Mouse (Mus musculus): ENCODE results near the gene Rsph1. TPM values are rescaled to one million over a fixed set of nuclear protein-coding genes. Genes with fewer than 3 reads are reported as not detected.

The Rsph1 gene
- polyA plus RNA-seq, 1 experiment from 2014 or later: 1.3 TPM

GRCm38 (mm10) chr17:31304895-31305775, 28.0 kb upstream of the Rsph1 start:
- no peak overlapping the region for H3K4me3 ChIP-seq (replicated peaks; ENCODE audit: low read depth, low read length)
- no peaks in the 10 kb centered on the region for H3K9me3 ChIP-seq (replicated peaks; ENCODE audit: low read length)
- no peaks in the 10 kb centered on the region for H3K36me3 ChIP-seq (ENCODE audit: insufficient read depth, low read length)
- TF ChIP-seq CTCF (IDR thresholded peaks at IDR 0.05; ENCODE audit: low read depth): no peak
- no peak overlapping the region for H3K9ac ChIP-seq (ENCODE audit: low read depth, low read length)
- H3K27me3 ChIP-seq (ENCODE audit: insufficient read depth, low read length): no peaks in the 10 kb centered on the region
- DNase-seq (ENCODE audit: low spot score) (no peak), ATAC-seq (replicated peaks; ENCODE audit: low FRiP score, low read depth) (0 out of 2 replicates have a peak, but pooled peaks have one; percentile 38)
- H3K4me2 ChIP-seq (ENCODE audit: low read length): no peak overlapping the region
- WGBS: 46% methylated on average over 12 of the region's 12 CpGs
- peaks cover 8% of the 10 kb centered on the region for H3K4me1 ChIP-seq (replicated peaks; ENCODE audit: insufficient read depth, low read length)
- no peak overlapping the region for H3K27ac ChIP-seq

- Histone ChIP-seq H3K36me3 (ENCODE audit: insufficient read depth, low read length) (no peaks in the 10 kb centered on the region), H3K4me3 (replicated peaks; ENCODE audit: low read depth, low read length) (no peak overlapping the region), H3K4me2 (ENCODE audit: low read length) (no peak overlapping the region), H3K27me3 (ENCODE audit: insufficient read depth, low read length) (no peaks in the 10 kb centered on the region), H3K9me3 (replicated peaks; ENCODE audit: low read length) (no peaks in the 10 kb centered on the region), H3K9ac (ENCODE audit: low read depth, low read length) (no peak overlapping the region), H3K4me1 (replicated peaks; ENCODE audit: insufficient read depth, low read length) (peaks cover 8% of the 10 kb centered on the region), H3K27ac (no peak overlapping the region)
- no peak for DNase-seq (ENCODE audit: low spot score)
- no peak for TF ChIP-seq CTCF (IDR thresholded peaks at IDR 0.05; ENCODE audit: low read depth)
- 87% methylated on average over 4 of the region's 4 CpGs for WGBS
- no peak for ATAC-seq (replicated peaks; ENCODE audit: low FRiP score, low read depth)
Observed at GRCm38 (mm10) chr17:31303401-31303800, 26.2 kb upstream of the Rsph1 start.

- Histone ChIP-seq H3K4me2 (ENCODE audit: low read length) (no peak overlapping the region), H3K4me3 (replicated peaks; ENCODE audit: low read depth, low read length) (no peak overlapping the region), H3K27me3 (ENCODE audit: insufficient read depth, low read length) (no peaks in the 10 kb centered on the region), H3K9ac (ENCODE audit: low read depth, low read length) (no peak overlapping the region), H3K4me1 (replicated peaks; ENCODE audit: insufficient read depth, low read length) (peaks cover 17% of the 10 kb centered on the region), H3K27ac (no peak overlapping the region), H3K9me3 (replicated peaks; ENCODE audit: low read length) (no peaks in the 10 kb centered on the region), H3K36me3 (ENCODE audit: insufficient read depth, low read length) (no peaks in the 10 kb centered on the region)
- WGBS: 63% methylated on average over 3 of the region's 3 CpGs
- TF ChIP-seq CTCF (IDR thresholded peaks at IDR 0.05; ENCODE audit: low read depth): no peak
- DNase-seq (ENCODE audit: low spot score) (no peak), ATAC-seq (replicated peaks; ENCODE audit: low FRiP score, low read depth) (no peak)
Observed at GRCm38 (mm10) chr17:31300736-31301135, 23.6 kb upstream of the Rsph1 start.

- no peaks in the 10 kb centered on the region for H3K9me3 ChIP-seq (replicated peaks; ENCODE audit: low read length)
- H3K36me3 ChIP-seq (ENCODE audit: insufficient read depth, low read length): no peaks in the 10 kb centered on the region
- no peak overlapping the region for H3K4me2 ChIP-seq (ENCODE audit: low read length)
- H3K27ac ChIP-seq: no peak overlapping the region
- 87% methylated on average over 4 of the region's 4 CpGs for WGBS
- no peak for TF ChIP-seq CTCF (IDR thresholded peaks at IDR 0.05; ENCODE audit: low read depth)
- no peaks in the 10 kb centered on the region for H3K27me3 ChIP-seq (ENCODE audit: insufficient read depth, low read length)
- H3K4me1 ChIP-seq (replicated peaks; ENCODE audit: insufficient read depth, low read length): peaks cover 16% of the 10 kb centered on the region
- H3K4me3 ChIP-seq (replicated peaks; ENCODE audit: low read depth, low read length): no peak overlapping the region
- DNase-seq (ENCODE audit: low spot score) (no peak), ATAC-seq (replicated peaks; ENCODE audit: low FRiP score, low read depth) (no peak)
- H3K9ac ChIP-seq (ENCODE audit: low read depth, low read length): no peak overlapping the region
Observed at GRCm38 (mm10) chr17:31299981-31300380, 22.8 kb upstream of the Rsph1 start.

- WGBS: 81% methylated on average over 6 of the region's 6 CpGs
- DNase-seq (ENCODE audit: low spot score) (no peak), ATAC-seq (replicated peaks; ENCODE audit: low FRiP score, low read depth) (no peak)
- Histone ChIP-seq H3K27me3 (ENCODE audit: insufficient read depth, low read length) (no peaks in the 10 kb centered on the region), H3K9ac (ENCODE audit: low read depth, low read length) (no peak overlapping the region), H3K4me3 (replicated peaks; ENCODE audit: low read depth, low read length) (no peak overlapping the region), H3K27ac (no peak overlapping the region), H3K9me3 (replicated peaks; ENCODE audit: low read length) (no peaks in the 10 kb centered on the region), H3K36me3 (ENCODE audit: insufficient read depth, low read length) (no peaks in the 10 kb centered on the region), H3K4me1 (replicated peaks; ENCODE audit: insufficient read depth, low read length) (peaks cover 13% of the 10 kb centered on the region; the same call in 1 of the 2 replicates), H3K4me2 (ENCODE audit: low read length) (no peak overlapping the region)
- TF ChIP-seq CTCF (IDR thresholded peaks at IDR 0.05; ENCODE audit: low read depth): no peak
Observed at GRCm38 (mm10) chr17:31298419-31299209, 21.4 kb upstream of the Rsph1 start.

GRCm38 (mm10) chr17:31297521-31297939, 20.3 kb upstream of the Rsph1 start:
- Histone ChIP-seq H3K4me3 (replicated peaks; ENCODE audit: low read depth, low read length) (no peak overlapping the region), H3K9ac (ENCODE audit: low read depth, low read length) (no peak overlapping the region), H3K27me3 (ENCODE audit: insufficient read depth, low read length) (no peaks in the 10 kb centered on the region), H3K36me3 (ENCODE audit: insufficient read depth, low read length) (no peaks in the 10 kb centered on the region), H3K4me2 (ENCODE audit: low read length) (peak overlapping the region; percentile 96), H3K9me3 (replicated peaks; ENCODE audit: low read length) (no peaks in the 10 kb centered on the region), H3K27ac (no peak overlapping the region), H3K4me1 (replicated peaks; ENCODE audit: insufficient read depth, low read length) (peaks cover 13% of the 10 kb centered on the region; the same call in 1 of the 2 replicates)
- peak; percentile 68 for ATAC-seq (replicated peaks; ENCODE audit: low FRiP score, low read depth)
- peak; percentile 42; the same call in 1 of the 2 replicates for TF ChIP-seq CTCF (IDR thresholded peaks at IDR 0.05; ENCODE audit: low read depth)
- DNase-seq (ENCODE audit: low spot score): peak; percentile 86
- 8% methylated on average over 7 of the region's 7 CpGs for WGBS

All from kidney, postnatal 0 days (tissue).